Mouse (Mus musculus) limb, embryonic 15.5 days (tissue): ENCODE measurements around the gene Mapk1ip1l. TPM values are rescaled to one million over a fixed set of nuclear protein-coding genes. Genes with fewer than 3 reads are reported as not detected.
A peak's percentile ranks its signal among the peaks of the same experiment; 100 is the strongest.

Experiments used
- ATAC-seq: fragments of 200-750 bp; cut with Nextera tagmentation; 2 replicates; pipeline ENCODE4 v1.8.0; 2017; ENCODE audit warnings: low read depth, moderate TSS enrichment; ENCODE audit not compliant: insufficient number of reproducible peaks, low FRiP score, low TSS enrichment
- H3K27ac ChIP-seq: fragments of 300-500 bp; sonication (generic); 2 replicates; pipeline ENCODE4 v1.5.1; 2015; ENCODE audit warnings: moderate library complexity, mild to moderate bottlenecking, inconsistent platforms
- H3K27me3 ChIP-seq: fragments of 300-500 bp; sonication (generic); 2 replicates; pipeline ENCODE4 v1.6.1; 2015; ENCODE audit warnings: inconsistent platforms
- H3K36me3 ChIP-seq: fragments of 300-500 bp; sonication (generic); 2 replicates; pipeline ENCODE4 v1.6.1; 2015; ENCODE audit warnings: inconsistent platforms
- H3K4me1 ChIP-seq: fragments of 300-500 bp; sonication (generic); 2 replicates; pipeline ENCODE4 v1.6.1; 2015; ENCODE audit warnings: inconsistent platforms
- H3K4me2 ChIP-seq: fragments of 300-500 bp; sonication (generic); 2 replicates; pipeline ENCODE4 v1.6.1; 2015; ENCODE audit warnings: mild to moderate bottlenecking, inconsistent platforms
- H3K4me3 ChIP-seq: fragments of 300-500 bp; sonication (generic); 2 replicates; pipeline ENCODE4 v1.5.1; 2015; ENCODE audit warnings: mild to moderate bottlenecking, inconsistent platforms
- H3K9ac ChIP-seq: fragments of 300-500 bp; sonication (generic); 2 replicates; pipeline ENCODE4 v1.6.1; 2015; ENCODE audit warnings: inconsistent platforms
- H3K9me3 ChIP-seq: fragments of 300-500 bp; sonication (generic); 2 replicates; pipeline ENCODE4 v1.6.1; 2016; ENCODE audit warnings: inconsistent platforms
- WGBS: fragments of 180-500 bp; shearing (Covaris S2); methylation state at CpG from one replicate; pipeline ENCODE4 v1.1.7; 2015; 5-methylcytosine and 5-hydroxymethylcytosine counted together
- polyA plus RNA-seq: library from polyadenylated mRNA; unstranded; fragments of >200 nt; fragmentation: Nextera tagmentation; extraction: Ambion mirVana; gene quantifications from 2 replicates; pipeline ENCODE4 v1.2.1, GENCODE M21; 2015

Gene Mapk1ip1l
- polyA plus RNA-seq, 1 experiment from 2014 or later, result 60.4 TPM

DNA sequence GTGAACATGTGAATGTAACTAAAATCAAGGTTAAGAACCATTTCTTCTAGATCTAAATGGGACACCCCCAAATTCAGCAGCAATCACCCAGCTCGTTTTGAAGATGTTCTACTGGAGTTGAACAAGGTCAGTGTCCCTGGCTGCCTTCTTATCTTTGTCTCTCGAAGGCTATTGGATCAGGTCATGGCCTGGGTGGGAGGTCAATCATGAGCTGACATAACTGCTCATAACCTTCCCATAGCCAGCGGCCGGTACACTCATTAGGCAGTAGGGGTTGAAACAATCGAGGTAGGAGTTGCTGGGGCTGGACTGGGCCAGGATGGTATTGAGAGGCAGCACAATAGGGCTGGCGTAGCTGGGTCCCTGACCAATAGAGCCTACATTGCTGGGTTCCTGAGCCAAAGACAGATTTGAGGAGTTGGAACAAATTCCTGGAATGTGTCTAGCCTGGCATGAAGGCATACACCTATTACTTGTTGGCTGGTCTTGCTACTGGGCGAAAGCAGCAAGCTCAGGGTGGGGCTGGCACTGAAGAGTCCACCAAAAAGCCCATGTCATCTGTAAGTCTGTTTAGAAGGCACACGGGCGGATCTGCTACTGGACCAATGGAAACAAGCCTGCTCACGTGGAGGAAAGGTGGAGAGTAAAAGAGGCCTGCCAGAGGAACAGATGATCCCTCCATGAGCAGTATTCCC is 42.3 kb downstream of the Mapk1ip1l start:
- H3K36me3 ChIP-seq, result no peaks in the 10 kb centered on the region
- WGBS, result 79% methylated on average over 10 of the region's 10 CpGs
- no peak overlapping the region for H3K4me2 ChIP-seq
- no peak overlapping the region for H3K4me3 ChIP-seq
- H3K27me3 ChIP-seq, result no peaks in the 10 kb centered on the region
- no peak for ATAC-seq
- peak overlapping the region; percentile 33 for H3K27ac ChIP-seq
- 0 out of 2 replicates have a peak, but pooled peaks cover 5% of the 10 kb centered on the region for H3K4me1 ChIP-seq
- no peak overlapping the region for H3K9ac ChIP-seq
- no peaks in the 10 kb centered on the region for H3K9me3 ChIP-seq

- H3K27ac ChIP-seq, result peak overlapping the region; percentile 74
- 0 out of 2 replicates have a peak, but pooled peaks cover 5% of the 10 kb centered on the region for H3K4me1 ChIP-seq
- no peaks in the 10 kb centered on the region for H3K9me3 ChIP-seq
- WGBS, result 74% methylated on average over 4 of the region's 4 CpGs
- H3K4me2 ChIP-seq, result no peak overlapping the region
- no peaks in the 10 kb centered on the region for H3K36me3 ChIP-seq
- ATAC-seq, result peak; percentile 86
- no peak overlapping the region for H3K9ac ChIP-seq
- no peaks in the 10 kb centered on the region for H3K27me3 ChIP-seq
- no peak overlapping the region for H3K4me3 ChIP-seq
Measured at GRCm38 (mm10) chr14:47341811-47342291, 43.8 kb downstream of the Mapk1ip1l start.

- WGBS, result 79% methylated on average over 1 of the region's 1 CpGs
- no peak for ATAC-seq
Measured at GRCm38 (mm10) chr14:47346715-47347114, 48.6 kb downstream of the Mapk1ip1l start.

DNA sequence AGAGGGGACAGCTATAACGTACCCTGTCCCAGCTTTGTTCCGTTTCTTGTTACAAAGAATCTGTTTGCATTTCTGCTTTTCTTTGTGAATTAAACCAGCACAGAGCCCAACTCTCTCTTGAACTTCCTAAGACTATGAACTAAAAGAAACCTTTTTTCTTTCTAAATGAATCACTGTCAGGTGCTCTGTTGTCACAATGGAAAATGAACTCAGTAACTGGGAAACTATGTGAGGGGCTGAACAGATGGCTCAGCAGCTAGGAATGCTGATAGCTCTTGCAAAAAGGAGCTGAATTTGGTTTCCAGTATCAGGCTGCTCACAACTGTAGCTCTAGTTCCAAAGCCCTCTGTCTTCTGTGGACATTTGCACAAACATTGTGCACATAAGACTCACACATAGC is 52.9 kb downstream of the Mapk1ip1l start:
- Histone ChIP-seq H3K4me2 (no peak overlapping the region), H3K36me3 (no peaks in the 10 kb centered on the region), H3K27me3 (no peaks in the 10 kb centered on the region), H3K9me3 (no peaks in the 10 kb centered on the region), H3K4me1 (no peaks in the 10 kb centered on the region), H3K4me3 (no peak overlapping the region), H3K9ac (no peak overlapping the region), H3K27ac (no peak overlapping the region)
- 82% methylated on average over 2 of the region's 2 CpGs for WGBS
- no peak for ATAC-seq

More at GRCm38 (mm10) chr14:47346715-47347114, 48.6 kb downstream of the Mapk1ip1l start:
- H3K27me3 ChIP-seq, result no peaks in the 10 kb centered on the region
- no peak overlapping the region for H3K9ac ChIP-seq
- no peak overlapping the region for H3K4me3 ChIP-seq
- no peak overlapping the region for H3K27ac ChIP-seq
- H3K4me1 ChIP-seq, result no peaks in the 10 kb centered on the region
- no peaks in the 10 kb centered on the region for H3K9me3 ChIP-seq
- no peak overlapping the region for H3K4me2 ChIP-seq
- H3K36me3 ChIP-seq, result no peaks in the 10 kb centered on the region

GRCm38 (mm10) chr14:47352272-47352671 is 54.2 kb downstream of the Mapk1ip1l start:
- Histone ChIP-seq H3K27me3 (no peaks in the 10 kb centered on the region), H3K36me3 (no peaks in the 10 kb centered on the region), H3K27ac (no peak overlapping the region), H3K9me3 (no peaks in the 10 kb centered on the region), H3K4me1 (no peaks in the 10 kb centered on the region), H3K4me2 (no peak overlapping the region), H3K9ac (no peak overlapping the region), H3K4me3 (no peak overlapping the region)
- no peak for ATAC-seq
- WGBS, result 85% methylated on average over 10 of the region's 10 CpGs

DNA sequence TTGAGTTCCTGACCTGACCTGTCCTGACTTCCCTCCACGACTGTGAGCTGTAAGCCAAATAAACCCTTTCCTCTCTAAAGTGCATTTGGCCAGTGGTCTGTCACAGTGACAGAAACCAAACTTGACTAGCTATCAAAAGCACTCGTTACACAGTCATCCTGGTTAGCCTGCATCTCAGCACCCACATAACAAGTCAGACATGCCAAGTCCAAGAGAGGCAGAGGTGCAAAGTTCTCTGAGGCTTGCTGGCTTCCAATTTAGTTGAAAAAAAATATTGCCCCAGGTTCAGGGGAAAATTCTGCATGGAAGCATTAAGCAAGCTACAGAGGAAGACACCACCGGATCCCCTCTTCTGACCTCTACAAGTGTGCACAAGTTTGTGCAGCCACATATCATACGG is 55.2 kb downstream of the Mapk1ip1l start:
- no peaks in the 10 kb centered on the region for H3K4me1 ChIP-seq
- no peak for ATAC-seq
- H3K4me2 ChIP-seq, result no peak overlapping the region
- no peak overlapping the region for H3K27ac ChIP-seq
- 77% methylated on average over 4 of the region's 4 CpGs for WGBS
- H3K4me3 ChIP-seq, result no peak overlapping the region
- no peaks in the 10 kb centered on the region for H3K9me3 ChIP-seq
- no peaks in the 10 kb centered on the region for H3K36me3 ChIP-seq
- H3K9ac ChIP-seq, result no peak overlapping the region
- no peaks in the 10 kb centered on the region for H3K27me3 ChIP-seq

DNA sequence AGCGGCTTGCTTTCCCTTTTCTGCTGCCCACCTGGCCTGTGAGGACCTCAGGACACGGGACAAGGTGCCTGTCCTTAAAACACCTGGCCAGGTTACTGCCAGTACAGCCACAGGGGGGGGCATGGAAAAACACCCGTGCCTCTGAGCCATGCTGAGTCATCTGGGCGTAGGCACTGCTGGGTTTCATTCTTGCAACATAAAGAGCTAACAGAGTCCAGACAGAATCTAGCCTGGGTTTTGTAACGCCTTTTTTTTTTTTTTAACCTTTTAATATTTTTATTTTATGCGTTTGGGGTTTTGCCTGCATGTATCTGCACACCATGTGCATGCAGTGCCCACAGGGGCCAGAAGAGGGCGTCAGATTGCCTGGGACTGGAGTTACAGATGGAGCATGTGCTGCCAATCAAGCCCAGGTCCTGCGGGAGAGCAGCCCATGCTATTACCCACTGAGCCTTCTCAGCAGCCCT is 56.1 kb downstream of the Mapk1ip1l start:
- Histone ChIP-seq H3K9ac (no peak overlapping the region), H3K4me2 (no peak overlapping the region), H3K36me3 (no peaks in the 10 kb centered on the region), H3K27ac (no peak overlapping the region), H3K27me3 (no peaks in the 10 kb centered on the region), H3K9me3 (no peaks in the 10 kb centered on the region), H3K4me3 (no peak overlapping the region), H3K4me1 (no peaks in the 10 kb centered on the region)
- no peak for ATAC-seq
- 52% methylated on average over 8 of the region's 8 CpGs for WGBS

DNA sequence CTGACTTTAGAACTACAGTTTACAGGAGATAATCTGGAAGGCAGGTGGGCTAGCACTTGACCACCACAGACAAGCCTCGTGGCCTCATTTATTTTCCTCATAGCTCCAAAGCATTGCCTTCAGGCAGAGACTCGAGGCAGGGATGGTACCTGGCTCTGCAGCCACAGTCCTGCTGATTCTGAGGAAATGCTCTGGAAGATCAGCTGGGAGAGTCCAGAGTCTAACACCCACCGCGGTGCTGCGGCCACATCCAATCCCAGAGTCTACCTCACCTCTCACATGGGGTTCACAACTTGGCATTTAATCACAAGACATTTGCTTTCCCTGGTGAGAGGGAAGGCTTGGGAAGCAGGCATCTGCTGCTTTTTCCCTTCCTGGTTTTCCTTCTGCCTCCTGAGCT is 56.9 kb downstream of the Mapk1ip1l start:
- 72% methylated on average over 5 of the region's 5 CpGs for WGBS
- Histone ChIP-seq H3K27me3 (no peaks in the 10 kb centered on the region), H3K9ac (no peak overlapping the region), H3K4me1 (no peaks in the 10 kb centered on the region), H3K9me3 (no peaks in the 10 kb centered on the region), H3K36me3 (no peaks in the 10 kb centered on the region), H3K4me2 (no peak overlapping the region), H3K4me3 (no peak overlapping the region), H3K27ac (no peak overlapping the region)
- no peak for ATAC-seq

GRCm38 (mm10) chr14:47356622-47357021 is 58.6 kb downstream of the Mapk1ip1l start:
- WGBS, result 75% methylated on average over 3 of the region's 3 CpGs
- no peaks in the 10 kb centered on the region for H3K27me3 ChIP-seq
- no peaks in the 10 kb centered on the region for H3K4me1 ChIP-seq
- no peak overlapping the region for H3K4me2 ChIP-seq
- no peak overlapping the region for H3K27ac ChIP-seq
- ATAC-seq, result no peak
- no peak overlapping the region for H3K9ac ChIP-seq
- H3K36me3 ChIP-seq, result no peaks in the 10 kb centered on the region
- H3K9me3 ChIP-seq, result no peaks in the 10 kb centered on the region
- H3K4me3 ChIP-seq, result no peak overlapping the region

- Histone ChIP-seq H3K27ac (no peak overlapping the region), H3K27me3 (no peaks in the 10 kb centered on the region), H3K4me1 (no peaks in the 10 kb centered on the region), H3K9me3 (no peaks in the 10 kb centered on the region), H3K36me3 (no peaks in the 10 kb centered on the region), H3K4me3 (no peak overlapping the region), H3K4me2 (no peak overlapping the region), H3K9ac (no peak overlapping the region)
- WGBS, result 77% methylated on average over 3 of the region's 3 CpGs
- ATAC-seq, result no peak
Measured at GRCm38 (mm10) chr14:47359610-47360009, 61.5 kb downstream of the Mapk1ip1l start.

GRCm38 (mm10) chr14:47361418-47361817 is 63.4 kb downstream of the Mapk1ip1l start:
- Histone ChIP-seq H3K9ac (no peak overlapping the region), H3K27me3 (no peaks in the 10 kb centered on the region), H3K4me1 (0 out of 2 replicates have a peak, but pooled peaks cover 1% of the 10 kb centered on the region), H3K9me3 (no peaks in the 10 kb centered on the region), H3K27ac (no peak overlapping the region), H3K36me3 (no peaks in the 10 kb centered on the region), H3K4me3 (no peak overlapping the region), H3K4me2 (no peak overlapping the region)
- ATAC-seq, result no peak
- 85% methylated on average over 2 of the region's 2 CpGs for WGBS

DNA sequence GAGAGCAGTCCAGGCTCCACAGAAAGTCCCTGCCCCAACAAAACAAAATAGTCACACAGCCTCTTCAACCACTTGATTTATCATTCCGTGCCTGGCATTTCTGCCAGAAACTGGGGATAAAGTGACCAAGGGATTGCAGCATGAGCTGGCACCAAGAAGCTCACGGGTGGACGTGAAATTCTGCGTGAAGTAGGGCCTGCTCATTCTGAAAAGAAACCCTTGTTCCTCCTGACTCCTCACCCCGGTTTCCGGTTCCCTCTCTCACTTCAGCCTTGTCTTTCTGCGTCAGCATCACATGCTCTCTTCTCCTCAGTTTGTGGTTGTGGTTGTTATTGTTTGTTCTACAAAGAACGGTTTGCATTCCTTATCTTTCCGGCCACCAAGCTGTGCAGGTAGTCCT is 63.8 kb downstream of the Mapk1ip1l start:
- no peak for ATAC-seq
- Histone ChIP-seq H3K36me3 (no peaks in the 10 kb centered on the region), H3K27ac (no peak overlapping the region), H3K4me1 (peaks cover 6% of the 10 kb centered on the region), H3K4me3 (no peak overlapping the region), H3K9me3 (no peaks in the 10 kb centered on the region), H3K9ac (no peak overlapping the region), H3K27me3 (no peaks in the 10 kb centered on the region), H3K4me2 (no peak overlapping the region)
- WGBS, result 81% methylated on average over 9 of the region's 9 CpGs
